Mouse (Mus musculus) forebrain, embryonic 14.5 days (tissue): Measurements from ENCODE around the gene Dync2h1. TPM values are rescaled to one million over a fixed set of nuclear protein-coding genes. Genes with fewer than 3 reads are reported as not detected.
A peak's percentile ranks its signal among the peaks of the same experiment; 100 is the strongest.
"Not testable (repeated sequence)": the region's sequence is repeated elsewhere in the genome, so short reads cannot be mapped to it uniquely, and the experiment has no call there.

Source experiments
- ATAC-seq: fragments of 200-750 bp; cut with Nextera tagmentation; 2 replicates; pipeline ENCODE4 v1.8.0; 2017; ENCODE audit warnings: mild to moderate bottlenecking, moderate library complexity
- DNase-seq: peaks from one replicate; pipeline ENCODE4 v3.0.0-alpha.2; 2015; ENCODE audit warnings: low spot score
- H3K27ac ChIP-seq: fragments of 300-500 bp; sonication (generic); 2 replicates; pipeline ENCODE4 v1.5.1; 2014; ENCODE audit warnings: low read depth, mild to moderate bottlenecking, control low read depth, low read length, moderate library complexity
- H3K27me3 ChIP-seq: fragments of 300-500 bp; sonication (generic); replicated peaks from 2 replicates; pipeline ENCODE4 v1.6.1; 2014; ENCODE audit warnings: low read length, control low read depth, mixed read lengths; ENCODE audit not compliant: control insufficient read depth, insufficient read depth
- H3K36me3 ChIP-seq: fragments of 300-500 bp; sonication (generic); 2 replicates; pipeline ENCODE4 v1.6.1; 2014; ENCODE audit warnings: low read length, control low read depth; ENCODE audit not compliant: control insufficient read depth, insufficient read depth
- H3K4me1 ChIP-seq: fragments of 300-500 bp; sonication (generic); 2 replicates; pipeline ENCODE4 v1.6.1; 2014; ENCODE audit warnings: antibody characterized with exemption, low read length, control low read depth; ENCODE audit not compliant: control insufficient read depth, insufficient read depth
- H3K4me2 ChIP-seq: fragments of 300-500 bp; sonication (generic); 2 replicates; pipeline ENCODE4 v1.6.1; 2014; ENCODE audit warnings: mild to moderate bottlenecking, control low read depth, low read length
- H3K4me3 ChIP-seq: fragments of 300-500 bp; sonication (generic); 2 replicates; pipeline ENCODE4 v1.5.1; 2014; ENCODE audit warnings: low read depth, low read length, control low read depth
- H3K9ac ChIP-seq: fragments of 300-500 bp; sonication (generic); 2 replicates; pipeline ENCODE4 v1.6.1; 2014; ENCODE audit warnings: mild to moderate bottlenecking, low read length, control low read depth, moderate library complexity
- H3K9me3 ChIP-seq: fragments of 300-500 bp; sonication (generic); replicated peaks from 2 replicates; pipeline ENCODE4 v1.6.1; 2016; ENCODE audit warnings: low read length, control low read depth, mixed read lengths; ENCODE audit not compliant: control insufficient read depth
- WGBS: fragments of 180-500 bp; shearing (Covaris S2); extraction: QIAGEN DNeasy Blood & Tissue Kit; methylation state at CpG from one replicate; pipeline ENCODE4 v1.1.7; 2014; 5-methylcytosine and 5-hydroxymethylcytosine counted together
- polyA plus RNA-seq: library from polyadenylated mRNA; unstranded; fragments of >200 nt; fragmentation: Nextera tagmentation; extraction: Ambion mirVana; gene quantifications from 2 replicates; pipeline ENCODE4 v1.2.1, GENCODE M21; 2014

Gene Dync2h1
- polyA plus RNA-seq, result 15.5 and 20.5 TPM in 2 replicates

DNA sequence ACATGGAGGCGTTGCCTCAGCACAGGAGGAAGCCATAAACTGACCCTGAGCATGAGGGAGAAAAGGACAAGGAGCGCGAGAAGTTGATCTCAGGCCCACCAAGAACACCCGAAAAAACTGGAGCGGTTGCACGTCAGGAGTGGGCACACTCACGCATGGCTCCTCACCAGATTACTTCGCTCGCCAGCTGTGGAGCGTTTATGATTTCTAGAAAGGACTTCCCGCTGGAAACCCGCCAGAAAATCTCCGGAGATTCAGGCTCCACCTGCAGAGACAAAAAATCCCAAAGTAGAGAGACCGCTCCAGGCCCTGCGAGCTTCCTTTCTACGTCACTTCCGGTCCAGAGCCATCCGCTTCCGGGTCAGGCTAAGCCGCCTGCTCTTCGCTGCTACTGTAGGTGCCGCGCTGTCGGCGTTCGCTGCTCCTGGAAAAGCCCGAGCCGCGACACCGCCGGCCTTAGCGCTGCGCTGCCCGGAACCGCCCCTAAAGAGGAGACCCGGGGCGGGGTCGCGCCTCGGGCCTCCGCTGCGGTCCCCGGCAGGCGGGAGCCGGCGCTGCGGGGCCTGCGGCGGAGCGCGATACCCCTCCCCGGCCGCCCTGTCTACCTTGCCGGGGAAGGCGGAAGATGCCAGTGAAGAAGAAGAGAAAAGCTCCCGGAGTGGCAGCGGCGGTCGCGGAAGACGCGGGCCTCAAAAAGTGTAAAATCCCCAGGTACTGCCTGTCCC is at the start of gene Dync2h1, which contains the start of gene Dcun1d5:
Gene Dync2h1, minus strand, starts transcription at position 275 of the 725 bp plus-strand sequence.
Gene Dcun1d5, plus strand, starts transcription at position 349 of the 725 bp plus-strand sequence.
- Histone ChIP-seq H3K27ac (peak within 1 kb of the TSS; percentile 93), H3K9me3 (no peaks in the 10 kb centered on the region), H3K9ac (peak within 1 kb of the TSS; percentile 91), H3K36me3 (0 out of 2 replicates have a peak, but pooled peaks cover 2% of the 10 kb centered on the region), H3K4me2 (peak within 1 kb of the TSS; percentile 91), H3K27me3 (no peaks in the 10 kb centered on the region), H3K4me1 (peaks cover 11% of the 10 kb centered on the region), H3K4me3 (peak within 1 kb of the TSS; percentile 92)
- DNase-seq, result peak; percentile 98
- WGBS, result under 1% methylated on average over 58 of the region's 62 CpGs
- peak; percentile 100 for ATAC-seq

DNA sequence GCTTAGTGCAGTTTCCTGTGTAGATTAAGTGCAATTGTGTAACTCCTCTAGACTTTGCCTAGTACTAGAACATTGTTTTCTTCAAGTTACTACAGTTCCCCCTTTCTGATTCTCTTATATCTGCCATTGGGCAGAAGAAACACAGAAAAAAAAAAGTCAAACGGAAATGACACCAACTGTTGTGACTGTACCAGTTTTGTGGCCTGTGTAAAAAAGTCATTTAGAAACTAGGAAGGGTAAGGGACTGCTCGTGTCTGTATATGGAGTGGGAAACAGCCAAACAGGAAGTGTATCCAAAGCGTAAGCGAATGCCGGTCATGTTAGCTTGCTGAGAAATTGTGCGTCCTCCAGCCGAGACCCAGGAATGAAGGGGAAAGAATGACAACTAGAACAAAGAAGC is 37.2 kb upstream of the Dync2h1 start:
- H3K36me3 ChIP-seq, result peaks cover 8% of the 10 kb centered on the region; the same call in 1 of the 2 replicates
- no peak overlapping the region for H3K27ac ChIP-seq
- H3K27me3 ChIP-seq, result no peaks in the 10 kb centered on the region
- H3K4me1 ChIP-seq, result no peaks in the 10 kb centered on the region
- WGBS, result 83% methylated on average over 7 of the region's 7 CpGs
- no peaks in the 10 kb centered on the region for H3K9me3 ChIP-seq
- H3K9ac ChIP-seq, result no peak overlapping the region
- no peak overlapping the region for H3K4me2 ChIP-seq
- ATAC-seq, result no peak
- no peak for DNase-seq
- H3K4me3 ChIP-seq, result no peak overlapping the region

DNA sequence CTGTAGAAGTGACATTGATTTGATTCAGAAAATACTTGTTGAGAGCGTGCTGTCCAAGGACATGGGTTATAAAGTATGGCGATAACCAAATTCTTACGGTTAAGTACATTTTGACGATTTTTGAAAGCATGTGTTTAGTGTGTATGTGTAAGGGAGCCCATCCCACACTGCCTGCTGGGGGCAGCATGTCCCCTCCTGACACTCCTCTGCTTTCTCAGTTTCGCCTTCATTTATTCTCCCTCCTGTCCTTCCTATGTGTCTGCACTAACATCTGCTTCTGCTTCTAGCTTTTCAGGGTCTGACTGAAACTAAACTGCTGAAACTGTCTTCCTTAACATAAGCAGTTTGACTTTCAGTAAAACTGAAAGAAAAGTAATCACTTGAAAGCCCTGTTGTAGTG is 36.8 kb upstream of the Dync2h1 start:
- H3K36me3 ChIP-seq, result peaks cover 8% of the 10 kb centered on the region; the same call in 1 of the 2 replicates
- no peak overlapping the region for H3K27ac ChIP-seq
- ATAC-seq (no peak), DNase-seq (no peak)
- no peaks in the 10 kb centered on the region for H3K9me3 ChIP-seq
- H3K4me2 ChIP-seq, result no peak overlapping the region
- H3K4me1 ChIP-seq, result no peaks in the 10 kb centered on the region
- H3K9ac ChIP-seq, result no peak overlapping the region
- WGBS, result 92% methylated on average over 5 of the region's 5 CpGs
- H3K27me3 ChIP-seq, result no peaks in the 10 kb centered on the region
- no peak overlapping the region for H3K4me3 ChIP-seq

- H3K36me3 ChIP-seq, result peaks cover 13% of the 10 kb centered on the region; the same call in 1 of the 2 replicates
- WGBS, result 45% methylated on average over 2 of the region's 2 CpGs
- H3K27me3 ChIP-seq, result no peaks in the 10 kb centered on the region
- no peak overlapping the region for H3K4me2 ChIP-seq
- H3K9me3 ChIP-seq, result no peaks in the 10 kb centered on the region
- no peak overlapping the region for H3K27ac ChIP-seq
- peak; percentile 44 for DNase-seq
- ATAC-seq, result peak; percentile 26; the same call in 1 of the 2 replicates
- H3K9ac ChIP-seq, result no peak overlapping the region
- H3K4me3 ChIP-seq, result no peak overlapping the region
- no peaks in the 10 kb centered on the region for H3K4me1 ChIP-seq
These were observed 32.0 kb upstream of the Dync2h1 start for GRCm38 (mm10) chr9:7216240-7216639.

- H3K4me1 ChIP-seq, H3K36me3 ChIP-seq, H3K9ac ChIP-seq, H3K4me2 ChIP-seq, H3K4me3 ChIP-seq, H3K27ac ChIP-seq, H3K9me3 ChIP-seq, H3K27me3 ChIP-seq, DNase-seq, ATAC-seq: not testable (repeated sequence)
- 95% methylated on average over 3 of the region's 3 CpGs for WGBS
These were observed 6.4 kb upstream of the Dync2h1 start for GRCm38 (mm10) chr9:7190694-7191093.

GRCm38 (mm10) chr9:7184897-7185291 is 648 bp upstream of the Dync2h1 start:
- ATAC-seq, result peak; percentile 79
- Histone ChIP-seq H3K9ac (peak overlapping the region; percentile 91), H3K4me3 (peak overlapping the region; percentile 92), H3K4me2 (peak overlapping the region; percentile 91), H3K4me1 (peaks cover 11% of the 10 kb centered on the region), H3K9me3 (no peaks in the 10 kb centered on the region), H3K36me3 (peaks cover 4% of the 10 kb centered on the region), H3K27ac (peak overlapping the region; percentile 93), H3K27me3 (no peaks in the 10 kb centered on the region)
- under 1% methylated on average over 29 of the region's 31 CpGs for WGBS
- peak; percentile 45 for DNase-seq

DNA sequence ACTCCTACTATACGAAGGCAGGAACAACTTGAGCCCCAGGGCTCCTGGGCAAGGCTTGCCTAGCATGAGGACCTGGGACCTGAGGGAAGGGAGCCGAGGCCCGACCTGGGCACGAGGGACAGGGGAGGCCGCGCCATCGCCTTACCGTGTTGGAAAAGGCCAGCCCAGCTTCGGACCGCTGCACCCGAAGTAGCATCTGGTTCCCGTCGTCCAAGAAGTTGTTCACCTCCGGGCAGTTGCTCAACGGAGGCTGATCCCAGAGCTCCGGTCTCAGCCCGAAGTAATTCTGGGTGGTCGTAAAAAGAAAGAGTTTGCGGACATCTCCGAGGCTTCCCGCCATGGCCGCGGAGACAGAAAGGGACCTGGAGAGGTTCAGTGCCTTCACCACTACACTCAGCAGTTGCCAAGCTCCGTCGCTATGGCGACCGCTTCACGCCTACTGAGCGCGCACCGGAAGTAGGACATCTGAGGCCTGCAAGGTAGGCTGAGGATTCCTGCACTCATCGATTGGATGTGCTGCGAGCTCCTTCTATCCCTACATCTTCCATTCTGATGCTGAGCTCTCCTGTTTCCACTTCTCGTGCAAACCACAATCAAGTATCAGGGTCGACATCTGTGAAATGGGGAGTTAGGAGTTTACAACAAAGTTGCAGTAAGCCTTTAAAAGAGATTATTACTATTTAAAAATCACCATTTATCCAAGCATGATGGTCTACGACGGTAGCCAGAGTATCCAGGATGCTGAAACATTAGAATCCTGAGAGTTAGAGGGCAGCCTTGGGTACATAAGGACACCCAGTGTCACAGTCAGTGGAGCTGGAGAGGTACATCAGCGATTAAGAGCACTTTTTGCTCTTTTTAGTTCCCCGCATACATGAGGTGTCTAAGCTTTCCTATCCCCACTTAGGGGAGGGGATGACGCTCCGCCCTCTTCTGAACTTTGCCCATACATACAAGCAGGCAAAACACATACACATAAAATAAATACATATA is 7.3 kb downstream of the Dync2h1 start:
- Histone ChIP-seq H3K4me1 (no peaks in the 10 kb centered on the region), H3K4me3 (peak overlapping the region; percentile 54), H3K9ac (peak overlapping the region; percentile 67), H3K27me3 (no peaks in the 10 kb centered on the region), H3K4me2 (peak overlapping the region; percentile 79), H3K36me3 (peaks cover 8% of the 10 kb centered on the region; the same call in 1 of the 2 replicates), H3K27ac (no peak overlapping the region), H3K9me3 (no peaks in the 10 kb centered on the region)
- DNase-seq (peak; percentile 98), ATAC-seq (peak; percentile 100)
- WGBS, result 10% methylated on average over 41 of the region's 41 CpGs

- ATAC-seq (no peak), DNase-seq (no peak)
- Histone ChIP-seq H3K4me1 (no peaks in the 10 kb centered on the region), H3K4me2 (no peak overlapping the region), H3K36me3 (peaks cover 12% of the 10 kb centered on the region), H3K9me3 (no peaks in the 10 kb centered on the region), H3K27ac (no peak overlapping the region), H3K4me3 (no peak overlapping the region), H3K27me3 (no peaks in the 10 kb centered on the region), H3K9ac (no peak overlapping the region)
- WGBS, result 95% methylated on average over 1 of the region's 1 CpGs
These were observed 10.5 kb downstream of the Dync2h1 start for GRCm38 (mm10) chr9:7173756-7174155.
